Mouse (Mus musculus) thymus, adult 2 months (tissue): ENCODE measurements around the gene Thbs3.

Experiments
- CTCF ChIP-seq: fragments of 200-500 bp; IDR thresholded peaks from 2 replicates; pipeline ENCODE4 v1.5.1; 2012; ENCODE audit warnings: mild to moderate bottlenecking, control low read depth, low read length, moderate library complexity, borderline replicate concordance; ENCODE audit not compliant: control insufficient read depth, poor library complexity, insufficient read depth; ENCODE audit errors: extremely low read depth
- POLR2A ChIP-seq: fragments of 200-500 bp; IDR thresholded peaks from 2 replicates; pipeline ENCODE4 v1.6.1; 2012; ENCODE audit warnings: mild to moderate bottlenecking, low read length, control low read depth, moderate library complexity; ENCODE audit not compliant: control insufficient read depth, poor library complexity, insufficient read depth; ENCODE audit errors: extremely low read depth

GRCm38 (mm10) chr3:89179056-89179455, 35.9 kb upstream of the Thbs3 start:
- no peak for TF ChIP-seq CTCF
- no peak for TF ChIP-seq POLR2A
